Mouse (Mus musculus) ES-E14 (cell line): ENCODE results near the gene Ribc2. TPM values are rescaled to one million over a fixed set of nuclear protein-coding genes. Genes with fewer than 3 reads are reported as not detected.

Source experiments
- DNase-seq: peaks from one replicate; pipeline ENCODE4 v3.0.0-alpha.2; 2013; ENCODE audit warnings: low read depth, low spot score
- H3K27ac ChIP-seq: 2 replicates; pipeline ENCODE4 v1.5.1; 2012; ENCODE audit warnings: low read depth, mild to moderate bottlenecking, low read length, moderate library complexity, mixed read lengths; ENCODE audit not compliant: poor library complexity, insufficient read depth, severe bottlenecking
- H3K36me3 ChIP-seq: 2 replicates; pipeline ENCODE4 v1.6.1; 2012; ENCODE audit warnings: mild to moderate bottlenecking, low read length, moderate library complexity, mixed read lengths; ENCODE audit not compliant: control insufficient read depth, poor library complexity, insufficient read depth, severe bottlenecking
- H3K4me1 ChIP-seq, 2 experiments: fragments of 150-350 bp in 1 of 2; sonication (generic) in 1 of 2; 2 replicates each; pipeline ENCODE4 v1.6.1; 2012; ENCODE audit warnings: low read length in 2 of 2, mild to moderate bottlenecking in 1 of 2, mixed read lengths in 1 of 2; ENCODE audit not compliant: control insufficient read depth in 2 of 2, insufficient read depth in 2 of 2, poor library complexity in 1 of 2
- H3K4me3 ChIP-seq, 2 experiments: fragments of 150-350 bp in 1 of 2; sonication (generic) in 1 of 2; 2 replicates each; pipeline ENCODE4 v1.5.1; 2012; ENCODE audit warnings: low read length in 2 of 2, low read depth in 1 of 2, mild to moderate bottlenecking in 1 of 2, mixed read lengths in 1 of 2; ENCODE audit not compliant: insufficient read depth in 1 of 2, poor library complexity in 1 of 2, severe bottlenecking in 1 of 2
- H3K9ac ChIP-seq: 2 replicates; pipeline ENCODE4 v1.6.1; 2012; ENCODE audit warnings: low read depth, mild to moderate bottlenecking, low read length, mixed read lengths; ENCODE audit not compliant: poor library complexity, insufficient read depth, severe bottlenecking
- H3K9me3 ChIP-seq: fragments of 150-350 bp; sonication (generic); 2 replicates; pipeline ENCODE4 v1.6.1; 2012; ENCODE audit warnings: low read depth, mild to moderate bottlenecking, low read length; ENCODE audit not compliant: control insufficient read depth, insufficient read depth
- CHD2 ChIP-seq: IDR thresholded peaks from 2 replicates; pipeline ENCODE4 v1.6.1; 2014; ENCODE audit warnings: mild to moderate bottlenecking, low read depth, low read length, inconsistent platforms
- HCFC1 ChIP-seq: IDR thresholded peaks from 2 replicates; pipeline ENCODE4 v1.6.1; 2012; ENCODE audit warnings: low read length, inconsistent platforms, borderline replicate concordance; ENCODE audit not compliant: insufficient read depth
- MAFK ChIP-seq: IDR thresholded peaks from 2 replicates; pipeline ENCODE4 v1.6.1; 2014; ENCODE audit warnings: mild to moderate bottlenecking, low read depth, low read length, inconsistent platforms; ENCODE audit not compliant: insufficient read depth
- ZC3H11A ChIP-seq: IDR thresholded peaks from 2 replicates; pipeline ENCODE4 v1.6.1; 2012; ENCODE audit warnings: low read depth, mild to moderate bottlenecking, inconsistent platforms, low read length, borderline replicate concordance
- ZNF384 ChIP-seq: IDR thresholded peaks from 2 replicates; pipeline ENCODE4 v1.6.1; 2012; ENCODE audit warnings: low read depth, low read length, inconsistent platforms
- in situ Hi-C, 2 experiments: fragments of 600-800 bp; cut with MboI; formaldehyde crosslinking; loops; one replicate each; pipeline ENCODE4 v1.15.1; 2025; ENCODE audit warnings: low sequenced_read_pairs in 2 of 2, inconsistent platforms in 1 of 2; ENCODE audit not compliant: unreplicated experiment in 2 of 2
- total RNA-seq: library from RNA; depleted of rRNA; stranded (reverse); fragments of 300-350 nt; gene quantifications from 2 replicates; pipeline ENCODE4 v1.2.3, GENCODE M21; 2012

The Ribc2 gene
- total RNA-seq, 1 experiment: 0.45 TPM

GRCm38 (mm10) chr15:85141290-85141689 lies 9.4 kb downstream of the Ribc2 start:
- peaks cover 2 to 4% of the 10 kb centered on the region in 2 experiments; a peak in 2 of 4 replicates for H3K4me1 ChIP-seq
- in situ Hi-C loops: no loop called here
- no peak for DNase-seq
- H3K27ac ChIP-seq: no peak overlapping the region
- no peaks in the 10 kb centered on the region for H3K36me3 ChIP-seq
- H3K4me3 ChIP-seq: no peak overlapping the region
- TF ChIP-seq ZC3H11A: no peak
- TF ChIP-seq CHD2: no peak
- TF ChIP-seq ZNF384: no peak
- no peak for TF ChIP-seq MAFK
- no peak for TF ChIP-seq HCFC1
- no peaks in the 10 kb centered on the region for H3K9me3 ChIP-seq
- no peak overlapping the region for H3K9ac ChIP-seq

DNA sequence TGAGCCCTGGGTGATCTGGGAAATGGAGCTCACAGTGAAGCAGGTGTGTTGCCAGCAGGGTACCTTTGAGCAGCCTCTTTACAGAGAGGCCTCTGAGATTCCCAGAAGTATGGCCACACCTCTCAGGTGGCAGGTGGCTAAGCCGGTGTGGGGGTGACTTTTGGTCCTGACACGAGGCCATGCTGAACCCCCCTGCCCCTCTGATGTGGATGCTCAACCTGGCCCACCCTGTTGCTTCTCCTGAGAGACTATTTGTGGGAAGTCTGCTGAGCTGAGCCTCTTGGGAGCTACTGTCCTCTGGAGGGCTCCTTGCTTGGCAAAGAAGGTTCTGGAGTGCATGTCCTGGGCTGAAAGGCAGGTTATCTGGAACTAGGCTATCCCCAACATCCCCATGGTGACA lies 10.6 kb downstream of the Ribc2 start:
- H3K36me3 ChIP-seq: no peaks in the 10 kb centered on the region
- in situ Hi-C loops: no loop called here
- no peak for TF ChIP-seq ZC3H11A
- no peak for TF ChIP-seq MAFK
- no peak for TF ChIP-seq CHD2
- no peak for TF ChIP-seq HCFC1
- TF ChIP-seq ZNF384: no peak
- H3K9ac ChIP-seq: no peak overlapping the region
- H3K4me1 ChIP-seq: peaks cover 2 to 4% of the 10 kb centered on the region in 2 experiments; a peak in 2 of 4 replicates
- no peak for DNase-seq
- no peak overlapping the region for H3K27ac ChIP-seq
- H3K4me3 ChIP-seq: no peak overlapping the region
- H3K9me3 ChIP-seq: no peaks in the 10 kb centered on the region

- H3K27ac ChIP-seq: no peak overlapping the region
- no peak for DNase-seq
- H3K9me3 ChIP-seq: no peaks in the 10 kb centered on the region
- no peaks in the 10 kb centered on the region for H3K36me3 ChIP-seq
- peaks cover 2 to 4% of the 10 kb centered on the region in 2 experiments; a peak in 2 of 4 replicates for H3K4me1 ChIP-seq
- TF ChIP-seq HCFC1: no peak
- no peak for TF ChIP-seq MAFK
- no peak for TF ChIP-seq CHD2
- TF ChIP-seq ZC3H11A: no peak
- no peak for TF ChIP-seq ZNF384
- in situ Hi-C loops: no loop called here
- H3K9ac ChIP-seq: no peak overlapping the region
- H3K4me3 ChIP-seq: no peak overlapping the region
Observed at GRCm38 (mm10) chr15:85143161-85143560, 11.3 kb downstream of the Ribc2 start.

DNA sequence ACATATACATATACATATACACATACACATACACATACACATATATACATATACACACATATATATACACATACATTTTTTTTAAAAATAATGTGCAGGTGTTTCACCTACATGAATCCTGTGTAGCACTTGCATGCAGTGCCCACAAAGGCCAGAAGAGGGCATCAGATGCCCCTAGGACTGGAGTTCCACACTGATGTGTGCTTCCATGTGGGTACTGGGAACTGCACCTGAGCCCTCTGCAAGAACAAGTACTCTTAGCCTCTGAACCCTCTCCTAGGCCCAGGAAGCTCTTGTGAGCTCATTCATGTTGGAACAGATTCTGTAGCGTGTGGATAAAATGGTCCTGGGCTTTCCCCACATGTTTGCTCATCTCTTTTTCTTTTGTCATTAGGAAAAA lies 11.9 kb downstream of the Ribc2 start:
- H3K27ac ChIP-seq: no peak overlapping the region
- TF ChIP-seq ZNF384 (no peak), MAFK (no peak), HCFC1 (no peak), CHD2 (no peak), ZC3H11A (no peak)
- no peak overlapping the region for H3K9ac ChIP-seq
- no peaks in the 10 kb centered on the region for H3K36me3 ChIP-seq
- no peak for DNase-seq
- no peak overlapping the region for H3K4me3 ChIP-seq
- H3K4me1 ChIP-seq: peaks cover 2 to 4% of the 10 kb centered on the region in 2 experiments; a peak in 2 of 4 replicates
- no peaks in the 10 kb centered on the region for H3K9me3 ChIP-seq
- in situ Hi-C loops: no loop called here

GRCm38 (mm10) chr15:85144249-85144648 lies 12.4 kb downstream of the Ribc2 start:
- in situ Hi-C loops: no loop called here
- TF ChIP-seq ZNF384 (no peak), MAFK (no peak), CHD2 (no peak), HCFC1 (no peak), ZC3H11A (no peak)
- Histone ChIP-seq H3K9ac (no peak overlapping the region), H3K4me3 (no peak overlapping the region), H3K27ac (no peak overlapping the region), H3K4me1 (peaks cover 2 to 4% of the 10 kb centered on the region in 2 experiments; a peak in 2 of 4 replicates), H3K9me3 (no peaks in the 10 kb centered on the region), H3K36me3 (no peaks in the 10 kb centered on the region)
- no peak for DNase-seq
